Mouse (Mus musculus) layer of hippocampus, adult 9-10 months (tissue): Measurements from ENCODE around the gene Krt28.

ENCODE experiments used
- DNase-seq: peaks from one replicate; pipeline ENCODE4 v3.0.0; 2022; ENCODE audit warnings: low spot score

Krt28 gene

DNA sequence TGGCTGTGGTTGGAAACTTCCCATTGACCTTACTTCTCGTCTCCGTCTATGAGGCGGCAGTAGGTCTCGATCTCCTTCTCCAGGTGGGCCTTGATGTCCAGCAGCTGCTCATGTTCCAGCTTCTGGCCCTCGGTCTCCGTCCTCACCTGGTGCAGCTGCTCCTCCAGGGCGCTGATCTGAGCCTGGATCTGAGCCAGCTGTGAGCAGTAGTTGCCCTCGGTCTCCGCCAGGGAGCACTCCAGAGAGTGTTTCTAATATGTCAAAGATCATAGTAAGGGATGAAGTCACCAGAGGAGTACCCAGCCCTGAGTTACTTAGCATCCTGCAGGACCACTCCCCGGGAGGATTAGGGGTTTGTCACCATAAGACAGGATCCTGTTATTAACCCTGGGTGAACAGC, 7.9 kb downstream of the Krt28 start:
- no peak for DNase-seq

DNA sequence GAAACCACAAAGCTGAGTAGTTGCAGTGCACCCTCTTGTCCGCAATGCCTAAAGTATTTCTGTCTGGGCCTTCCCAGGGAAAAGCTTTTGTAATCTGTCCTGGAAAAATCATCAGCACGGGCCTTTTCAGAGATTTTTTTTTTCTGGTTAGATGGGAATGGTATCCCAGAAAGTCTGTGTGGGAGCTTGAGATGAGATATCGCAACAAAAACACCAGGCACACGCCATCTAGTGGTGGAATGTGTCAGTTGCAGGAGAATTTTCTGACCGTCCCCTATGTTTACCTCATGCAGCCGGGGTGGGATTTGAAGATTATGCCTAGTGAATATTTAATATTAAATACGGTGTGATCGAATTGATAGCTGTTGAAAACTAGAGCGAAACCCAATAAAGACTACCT, 10.3 kb downstream of the Krt28 start:
- peak; percentile 38 for DNase-seq

DNA sequence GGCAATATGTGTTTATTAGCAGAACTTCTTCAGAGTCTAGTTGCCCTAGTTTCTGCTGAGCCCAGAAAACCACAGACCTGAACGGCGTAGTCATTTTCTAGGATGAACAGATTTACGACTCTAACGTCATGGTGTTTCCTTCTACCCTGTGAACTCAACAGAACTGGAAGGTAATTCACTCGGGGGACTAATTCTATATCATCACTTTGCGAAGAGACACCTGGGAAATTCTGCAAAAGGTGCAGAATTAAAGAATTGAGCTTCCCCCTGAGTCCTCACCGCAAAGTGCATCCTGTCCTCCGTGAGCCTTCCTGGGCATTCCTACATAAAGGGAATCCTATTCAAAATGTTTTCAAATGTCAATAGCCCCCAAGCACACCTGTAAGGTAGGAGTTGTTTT, 13.3 kb downstream of the Krt28 start:
- no peak for DNase-seq

DNA sequence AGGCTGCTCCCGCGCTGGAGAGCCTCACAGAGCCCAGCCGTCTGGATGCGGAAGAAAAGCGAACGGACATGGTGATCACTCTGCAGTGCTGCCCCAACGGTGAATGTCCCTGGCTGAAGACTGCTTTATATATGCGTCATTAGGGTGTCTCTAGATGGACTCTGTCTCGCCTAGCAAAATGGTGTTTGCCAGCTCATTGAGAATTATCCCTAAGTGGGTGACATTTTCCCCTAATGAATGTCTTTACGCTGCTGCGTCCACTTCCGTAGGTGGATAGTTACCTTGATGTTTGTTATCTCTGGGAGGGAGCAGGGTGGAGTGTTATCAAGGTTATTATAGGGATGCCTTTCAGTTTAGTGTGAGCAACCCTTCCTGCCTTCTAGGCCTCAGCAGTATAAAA, 23.7 kb downstream of the Krt28 start, which contains the start of gene Krt27:
Krt27 (minus strand) TSS at position 101 of the 400 bp plus-strand sequence.
- DNase-seq: no peak

DNA sequence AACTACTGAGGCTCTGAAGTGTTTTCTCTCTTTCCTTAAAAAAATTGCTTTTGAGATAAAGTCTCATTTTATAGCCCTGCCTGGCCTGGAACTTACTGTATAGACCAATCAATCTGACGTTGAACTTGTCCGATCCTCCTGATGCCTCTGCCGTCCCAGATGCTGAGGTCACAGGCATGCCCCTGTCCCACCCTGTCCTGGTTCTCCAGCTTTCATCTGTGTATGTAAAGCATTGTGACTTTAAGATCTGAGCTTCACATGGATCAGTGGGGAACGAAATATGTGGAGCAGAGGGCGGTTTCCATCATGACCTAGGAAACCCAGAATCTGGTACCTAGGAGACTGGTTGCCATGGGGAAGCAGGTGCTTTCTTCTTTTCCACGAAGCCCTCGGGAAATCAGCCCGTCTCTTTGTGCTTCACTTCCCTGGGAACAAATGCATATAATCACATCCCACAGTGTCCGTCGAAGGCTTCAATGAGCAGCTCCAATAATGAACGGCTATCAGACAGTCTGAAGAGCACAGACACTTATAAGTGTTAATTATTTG, 35.3 kb downstream of the Krt28 start:
- DNase-seq: no peak

DNA sequence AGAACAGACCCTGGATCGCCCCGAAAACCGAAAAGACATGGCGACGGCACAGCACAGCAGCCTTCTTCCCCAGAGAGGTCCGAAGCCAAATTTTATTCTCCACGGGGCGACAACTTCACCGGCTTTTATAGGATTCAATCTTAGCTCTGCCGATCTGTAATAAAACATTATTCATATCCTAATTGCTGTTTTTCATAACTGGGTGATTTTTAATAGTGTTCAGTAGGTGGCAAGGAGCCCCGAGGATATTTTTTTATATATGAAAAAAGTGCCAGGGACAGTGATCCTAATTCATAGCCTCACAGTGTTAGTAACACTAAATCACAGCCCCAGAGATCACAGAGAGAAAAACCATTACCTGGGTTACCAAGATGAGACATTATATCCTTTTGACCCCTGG, 36.8 kb downstream of the Krt28 start, which contains the start of gene Krt26:
Krt26 (minus strand) TSS at position 101 of the 400 bp plus-strand sequence.
- DNase-seq: no peak

DNA sequence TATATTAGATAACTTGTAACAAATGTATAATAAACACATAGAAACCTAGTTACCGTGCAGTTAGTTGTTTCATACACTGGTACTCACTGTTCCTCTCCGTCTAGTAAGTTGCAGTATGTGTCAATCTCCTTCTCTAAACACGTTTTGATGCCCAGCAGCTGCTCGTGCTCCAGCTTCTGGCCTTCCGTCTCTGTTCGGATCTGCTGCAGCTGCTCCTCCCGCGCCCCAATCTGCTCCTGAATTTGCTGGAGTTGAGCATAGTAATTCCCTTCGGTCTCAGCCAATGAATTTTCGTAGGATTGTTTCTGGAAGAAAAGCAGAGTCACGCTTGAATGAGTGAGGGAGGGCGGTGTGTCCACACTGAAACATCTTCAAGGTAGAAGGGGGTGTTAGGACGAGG, 41.3 kb downstream of the Krt28 start:
- DNase-seq: peak; percentile 62

DNA sequence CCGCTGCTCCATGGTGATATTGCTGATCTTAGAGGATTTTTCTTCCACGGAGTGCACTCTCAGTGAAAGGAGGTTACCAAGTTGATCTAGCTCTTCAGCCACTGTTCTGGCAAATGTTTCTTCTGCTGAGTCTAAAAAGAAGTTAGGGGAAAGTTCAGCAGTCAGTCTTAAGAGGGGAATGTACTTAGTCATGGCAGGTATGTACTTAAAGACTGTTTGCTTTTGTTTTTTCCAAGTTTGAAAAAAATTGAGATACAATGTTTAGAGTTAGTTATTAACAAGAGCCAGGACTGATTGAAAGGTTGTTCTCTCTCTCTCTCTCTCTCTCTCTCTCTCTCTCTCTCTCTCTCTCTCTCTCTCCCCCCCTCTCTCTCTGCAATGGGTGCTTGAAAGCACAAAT, 45.0 kb downstream of the Krt28 start:
- no peak for DNase-seq

DNA sequence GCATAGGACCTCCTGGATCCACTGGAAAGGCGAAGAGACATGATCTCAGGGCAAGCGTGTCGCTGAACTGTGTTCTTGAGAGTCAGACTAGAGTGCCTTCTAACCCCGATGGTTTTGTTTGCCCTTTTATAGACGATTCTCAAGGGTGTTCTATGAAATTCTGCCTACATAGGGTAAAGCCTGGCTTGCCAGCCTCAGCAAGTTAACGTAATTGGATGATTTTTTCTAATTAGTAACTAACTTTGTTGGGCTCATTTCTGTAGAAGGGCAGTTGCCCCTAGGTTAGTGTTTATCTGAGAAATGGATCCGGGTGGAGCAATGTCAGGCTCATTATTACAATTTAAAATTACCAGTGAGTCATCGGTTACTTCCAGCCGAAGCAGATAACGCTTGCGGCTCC, 51.9 kb downstream of the Krt28 start, which contains the start of gene Krt25:
Krt25 (minus strand) TSS at position 101 of the 400 bp plus-strand sequence.
- DNase-seq: no peak

DNA sequence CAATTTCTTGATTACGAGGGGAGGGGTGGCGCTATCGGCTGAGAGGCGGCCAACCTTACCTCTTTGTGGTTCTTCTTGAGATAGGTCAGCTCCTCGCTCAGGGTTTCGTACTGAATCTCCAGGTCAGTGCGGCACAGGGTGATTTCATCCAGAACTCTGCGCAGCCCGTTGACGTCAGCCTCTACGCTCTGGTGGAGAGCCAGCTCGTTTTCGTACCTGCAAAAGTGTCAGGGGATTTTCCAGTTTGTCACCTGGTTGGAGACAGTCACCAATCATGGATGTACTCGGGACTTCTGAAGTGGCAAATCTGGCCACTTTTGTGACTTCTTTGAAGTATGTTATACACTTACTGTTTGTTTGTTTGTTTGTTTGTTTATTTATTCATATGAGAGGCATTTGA, 53.6 kb downstream of the Krt28 start:
- no peak for DNase-seq

DNA sequence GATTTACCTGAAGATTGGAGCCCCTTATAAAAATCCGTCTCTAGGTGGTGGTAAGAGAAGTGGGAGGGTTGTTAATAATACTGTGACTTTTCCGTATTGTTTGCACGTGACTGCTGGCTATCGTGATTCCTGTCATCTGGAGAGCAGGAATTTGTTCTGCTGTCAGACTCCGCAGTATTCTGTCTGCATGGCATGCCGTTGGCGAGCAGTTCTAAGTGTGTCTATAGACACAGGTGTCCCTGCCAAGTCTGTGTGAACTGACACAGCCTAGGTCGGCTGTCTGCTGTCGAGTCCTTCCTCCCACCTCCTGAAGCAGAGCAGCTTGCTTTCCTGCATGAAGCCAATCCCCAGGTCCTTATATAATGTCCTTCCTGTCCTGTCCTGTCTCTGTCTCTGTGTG, 55.6 kb downstream of the Krt28 start:
- DNase-seq: no peak

DNA sequence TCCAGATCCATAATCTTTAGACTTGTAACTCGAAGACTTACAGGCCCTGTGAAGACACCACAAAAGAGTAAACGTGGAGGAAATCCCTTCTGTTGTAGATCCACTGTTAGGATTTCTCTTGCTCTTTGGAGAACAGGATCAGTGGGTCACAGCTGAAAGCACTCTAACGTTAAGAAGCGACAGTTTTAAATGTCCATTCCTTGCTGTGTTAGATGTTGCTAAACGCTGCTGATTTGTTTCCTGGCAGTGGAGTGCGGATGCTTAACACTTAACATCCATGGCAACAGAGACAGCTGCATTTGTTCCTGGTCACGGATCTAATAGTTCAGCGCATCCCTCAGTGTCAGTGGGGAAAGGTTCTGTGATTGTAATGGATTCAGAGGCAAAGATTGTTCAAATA, 58.2 kb downstream of the Krt28 start:
- DNase-seq: no peak
